Mouse (Mus musculus): ENCODE measurements around the gene Tmem81.

DNA sequence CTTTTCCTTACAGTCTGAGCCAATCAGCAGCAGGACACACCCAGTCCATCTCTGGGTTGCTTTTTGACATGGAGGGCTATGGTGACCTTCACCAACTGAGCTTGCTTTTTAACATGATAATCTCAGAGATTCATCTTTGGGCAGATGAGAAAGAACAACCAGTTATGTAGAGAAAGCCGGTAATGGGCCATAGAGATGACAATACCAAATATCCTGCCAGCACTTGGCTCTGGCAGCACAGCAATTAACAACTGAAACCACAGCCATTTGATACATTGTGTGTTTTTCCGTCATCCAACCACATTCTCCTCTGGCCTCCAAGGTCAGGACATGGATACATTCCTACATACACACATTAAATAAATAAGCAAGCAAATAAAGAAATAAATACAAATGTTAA lies 35.0 kb upstream of the Tmem81 start:
- no peak for TF ChIP-seq CTCF (IDR thresholded peaks at IDR 0.05; ENCODE audit: control insufficient read depth, insufficient read depth, insufficient read length)
- TF ChIP-seq FOSL1 (IDR thresholded peaks at IDR 0.05; ENCODE audit: insufficient read depth, low read length, poor library complexity, severe bottlenecking) = no peak
- no peak for TF ChIP-seq USF1 (IDR thresholded peaks at IDR 0.05; ENCODE audit: low read depth)
- TF ChIP-seq CEBPB (IDR thresholded peaks at IDR 0.05; ENCODE audit: low read depth) = no peak
